Mouse (Mus musculus) lung, postnatal 14 days (tissue): Measurements from ENCODE around the gene Mrps12.

Experiments
- DNase-seq: peaks from one replicate; pipeline ENCODE4 v3.0.0; 2021

The Mrps12 gene

DNA sequence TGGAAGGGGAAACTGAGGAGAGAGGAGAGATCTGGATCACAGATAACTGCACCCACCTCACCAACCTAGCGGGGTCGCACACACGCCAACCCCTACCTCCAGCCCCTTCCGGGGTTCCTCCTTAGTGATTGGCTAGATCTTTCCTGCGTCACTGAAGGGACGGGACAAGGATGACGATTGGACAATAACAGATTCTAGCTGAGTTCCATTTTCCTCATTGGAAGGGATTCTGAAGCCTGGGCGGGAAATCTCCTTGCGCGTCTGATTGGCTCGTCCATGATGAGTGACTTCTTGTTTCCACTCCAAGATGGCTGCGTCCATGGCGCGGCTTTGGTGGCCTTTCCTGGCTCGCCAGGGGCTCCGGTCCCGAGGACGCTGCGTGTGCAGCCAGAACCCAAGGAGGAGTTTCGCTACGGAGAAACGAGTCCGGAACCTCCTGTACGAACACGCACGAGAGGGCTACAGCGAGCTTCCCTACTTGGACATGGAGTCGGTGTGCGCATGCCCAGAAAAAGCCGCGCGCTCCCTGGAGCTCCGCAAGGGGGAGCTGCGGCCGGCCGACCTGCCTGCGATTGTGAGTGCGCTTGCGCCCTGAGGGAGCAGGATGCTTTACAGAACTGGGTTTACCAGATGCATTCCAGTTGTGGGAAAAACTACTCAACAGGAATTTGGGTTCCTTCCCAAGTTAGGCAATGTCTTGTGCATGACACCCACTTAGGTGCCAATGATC is at the start of gene Mrps12, which contains the start of gene Sars2:
Mrps12 (minus strand) TSS at position 112 of the 730 bp plus-strand sequence.
Sars2 (plus strand) TSS at position 284 of the 730 bp plus-strand sequence.
- peak; percentile 94 for DNase-seq

GRCm38 (mm10) chr7:28790066-28790806 is 48.6 kb upstream of the Mrps12 start:
- no peak for DNase-seq

GRCm38 (mm10) chr7:28789235-28789634 is 47.6 kb upstream of the Mrps12 start:
- no peak for DNase-seq

- peak; percentile 36 for DNase-seq
These were observed 46.9 kb upstream of the Mrps12 start, which contains the start of gene Rinl for GRCm38 (mm10) chr7:28788307-28789195. TSS of gene Rinl (plus strand) at chr7:28788969.

DNA sequence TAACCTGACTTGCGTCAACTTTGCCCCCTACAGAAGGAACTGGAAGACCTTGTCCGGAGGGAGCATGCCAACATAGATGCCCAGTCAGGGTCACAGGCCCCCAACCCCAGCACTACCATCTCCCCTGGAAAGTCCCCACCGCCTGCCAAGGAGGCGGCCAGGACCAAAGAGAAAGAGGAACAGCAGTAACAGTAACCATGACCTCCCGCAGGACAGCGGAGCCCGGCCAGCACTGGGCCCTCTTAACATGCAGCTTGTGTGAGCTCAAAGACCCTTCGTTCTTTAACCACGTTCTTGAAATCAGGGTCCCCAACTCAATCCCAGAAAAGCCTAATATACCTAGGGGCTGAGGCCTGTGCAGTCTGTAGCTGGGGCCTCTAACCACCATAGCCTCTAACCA is 46.3 kb upstream of the Mrps12 start:
- DNase-seq: no peak

- DNase-seq: no peak
These were observed 43.5 kb upstream of the Mrps12 start for GRCm38 (mm10) chr7:28785161-28785560.

DNA sequence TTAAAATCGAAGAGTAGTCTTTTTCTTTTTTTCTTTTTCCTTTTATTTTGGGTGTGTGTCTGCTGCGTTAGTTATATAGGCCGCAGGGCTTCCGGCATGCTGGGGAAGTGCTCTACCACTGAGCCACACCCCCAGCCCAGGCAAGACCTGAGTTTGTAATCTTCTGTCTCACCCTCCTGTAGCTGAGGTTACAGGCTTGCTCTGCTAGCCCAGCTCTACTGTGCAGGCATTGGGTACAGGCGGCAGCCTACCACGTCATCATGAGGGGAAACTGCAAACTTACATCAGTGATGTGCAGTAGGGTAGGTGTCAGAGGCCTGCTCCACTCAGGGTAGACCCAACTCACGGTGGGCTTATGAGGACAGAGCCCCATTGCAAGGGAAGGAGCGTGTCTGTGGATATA is 39.6 kb upstream of the Mrps12 start:
- DNase-seq: no peak

GRCm38 (mm10) chr7:28780857-28781256 is 39.2 kb upstream of the Mrps12 start:
- DNase-seq: no peak

DNA sequence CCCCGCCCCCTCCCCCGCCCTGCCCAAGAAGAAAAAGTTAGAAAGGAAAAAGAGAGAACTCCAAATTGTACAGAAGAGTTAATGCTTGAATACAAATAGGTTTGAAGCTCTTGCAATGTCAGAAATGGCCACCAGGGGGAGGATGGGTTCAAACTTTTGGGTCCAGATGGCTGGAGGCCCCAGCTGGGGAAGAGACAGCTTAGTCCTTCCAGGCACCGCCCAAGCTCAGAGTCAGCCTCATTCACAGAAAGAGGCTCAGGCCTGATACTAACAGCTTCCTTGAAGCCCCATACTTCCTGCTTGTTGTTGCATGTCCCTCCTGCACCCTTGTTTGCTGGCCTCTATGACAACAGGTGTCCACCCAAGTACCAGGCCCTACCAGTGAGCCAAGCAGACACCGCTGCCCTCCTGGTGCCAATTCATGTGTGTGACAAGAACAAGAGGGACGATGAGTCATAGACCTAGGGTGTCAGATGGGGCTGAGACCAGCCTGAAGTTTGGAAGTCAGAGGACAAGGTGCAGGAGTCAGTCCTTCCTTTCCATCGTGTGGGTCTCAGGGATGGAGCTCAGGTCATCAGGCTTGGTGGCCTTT is 38.5 kb upstream of the Mrps12 start:
- DNase-seq: peak; percentile 94

- no peak for DNase-seq
These were observed 37.2 kb upstream of the Mrps12 start for GRCm38 (mm10) chr7:28778825-28779224.

GRCm38 (mm10) chr7:28775129-28775528 is 33.5 kb upstream of the Mrps12 start:
- DNase-seq: no peak

- no peak for DNase-seq
These were observed 32.5 kb upstream of the Mrps12 start for GRCm38 (mm10) chr7:28774164-28774563.

GRCm38 (mm10) chr7:28773163-28773562 is 31.5 kb upstream of the Mrps12 start:
- no peak for DNase-seq

DNA sequence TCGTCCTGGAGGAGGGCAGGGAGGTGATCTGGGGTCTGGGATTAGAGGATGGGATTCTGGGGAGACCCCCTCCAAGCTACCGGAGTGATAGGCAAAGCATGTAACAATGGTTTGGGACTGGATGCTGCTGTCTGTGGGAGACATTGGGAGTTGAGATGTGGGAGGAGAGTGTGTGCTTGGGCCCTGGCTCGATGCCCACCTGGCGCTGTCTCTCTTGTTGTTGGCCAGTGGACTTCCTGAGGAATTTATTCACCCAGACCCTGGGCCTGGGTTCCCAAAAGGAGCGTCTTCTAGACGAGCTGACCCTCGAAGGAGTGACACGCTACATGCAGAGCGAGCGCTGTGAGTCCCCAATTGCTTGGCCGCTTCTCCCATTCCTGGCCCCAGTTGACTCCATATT is 30.2 kb upstream of the Mrps12 start:
- DNase-seq: peak; percentile 35

- no peak for DNase-seq
These were observed 28.7 kb upstream of the Mrps12 start for GRCm38 (mm10) chr7:28770309-28770708.

GRCm38 (mm10) chr7:28769414-28769958 is 27.9 kb upstream of the Mrps12 start:
- no peak for DNase-seq

- DNase-seq: no peak
These were observed 25.9 kb upstream of the Mrps12 start, which contains the start of gene Nfkbib for GRCm38 (mm10) chr7:28767462-28767965. TSS of gene Nfkbib (minus strand) at chr7:28767512.

DNA sequence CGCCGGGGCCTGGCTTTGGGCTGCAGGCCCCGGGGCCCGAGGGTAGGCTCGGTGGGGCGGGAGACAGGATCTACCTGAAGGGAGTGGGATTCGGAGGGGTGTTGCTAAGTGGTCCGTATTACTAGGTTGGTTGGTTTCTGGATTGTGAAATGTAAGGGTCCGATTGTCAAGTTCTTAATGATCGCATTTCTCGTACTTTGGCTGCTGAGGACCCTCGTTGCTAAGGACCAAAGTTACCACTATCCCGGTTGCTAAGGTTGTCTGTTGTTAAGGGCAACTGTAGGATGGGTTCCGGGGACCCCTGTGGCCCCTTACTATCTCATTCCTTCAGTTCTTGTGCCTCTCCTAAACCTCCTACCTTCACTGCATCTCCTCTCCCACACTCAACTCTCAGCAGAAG is 25.3 kb upstream of the Mrps12 start:
- DNase-seq: no peak

GRCm38 (mm10) chr7:28766173-28766879 is 24.7 kb upstream of the Mrps12 start, which contains the start of gene Sirt2:
TSS of gene Sirt2 (plus strand) at chr7:28766735.
- DNase-seq: peak; percentile 96

GRCm38 (mm10) chr7:28765211-28765610 is 23.6 kb upstream of the Mrps12 start:
- DNase-seq: no peak

DNA sequence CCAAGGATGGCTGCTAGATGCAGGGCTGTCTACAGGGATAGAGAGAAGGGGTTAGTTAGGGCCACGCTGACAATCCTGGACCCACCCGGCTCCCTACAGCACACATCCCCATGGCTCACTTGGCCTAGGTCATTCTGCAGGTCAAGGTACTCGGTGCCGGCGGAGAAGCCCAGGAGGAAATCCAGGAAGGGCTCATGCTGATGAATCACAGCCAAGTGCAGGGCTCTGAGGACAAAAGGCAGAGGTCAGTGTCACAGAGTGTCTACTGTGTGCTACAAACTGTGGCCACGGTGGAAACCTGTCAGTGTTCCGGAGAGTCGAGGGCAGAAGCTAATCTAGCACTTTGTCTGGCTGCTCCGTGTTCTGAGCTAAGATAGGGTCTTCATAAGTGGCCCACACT is 20.3 kb upstream of the Mrps12 start:
- no peak for DNase-seq
